ENCODE assay signal across 16 mouse cellular contexts in the genomic region with DNA sequence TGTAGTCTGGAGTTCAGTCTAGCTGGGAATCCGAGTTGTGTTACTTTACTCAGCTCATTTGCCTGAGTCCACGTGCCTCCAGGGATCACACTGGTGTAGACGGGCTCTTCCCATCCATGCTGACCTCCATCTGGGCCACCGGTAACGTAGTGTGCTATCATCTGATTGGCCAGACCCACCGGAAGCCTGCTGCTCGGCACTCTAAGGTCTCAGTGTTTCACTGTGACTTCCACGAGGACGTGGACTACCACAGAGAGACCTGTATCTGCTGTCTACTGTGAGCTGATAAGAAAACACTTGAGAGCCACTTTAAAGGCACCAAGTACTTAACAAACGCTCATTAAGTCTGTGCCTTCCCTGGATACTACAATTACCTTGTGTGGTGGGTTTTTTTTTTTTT.
DNase-seq lines count a peak whose midpoint lies in the region; ATAC-seq and TF ChIP-seq lines count a peak whose summit lies in the region.
"Had no signal": no experiment of that assay in that cellular context is flagged by ENCODE, and none has a peak within 500 bp of the region (broad histone marks: within the 10 kb centered on the region; RNA-seq: fewer than 3 reads in every experiment).

No protein-coding gene starts in this region.

- peaks cover 19% of the 10 kb centered on the region for H3K4me1 ChIP-seq in heart, embryonic 13.5 days
- H3K4me1 ChIP-seq in heart, adult 2 months (ENCODE audit: control insufficient read depth, insufficient read depth, low read length) = no peaks in the 10 kb centered on the region
- H3K4me1 ChIP-seq in liver, embryonic 12.5 days = peaks cover 11% of the 10 kb centered on the region
- H3K4me1 ChIP-seq in CH12.LX (ENCODE audit: control insufficient read depth in 1 of 2, insufficient read depth in 2 of 2) = peaks cover 0 to 2% of the 10 kb centered on the region in 2 experiments; a peak in 2 of 4 replicates
- no peaks in the 10 kb centered on the region for H3K4me1 ChIP-seq in liver, embryonic 15.5 days (replicated peaks)

- TF ChIP-seq RAD21 in CH12.LX (IDR thresholded peaks at IDR 0.05; ENCODE audit: low read depth, low read length) = no peak

- 23% methylated on average over 10 of the region's 10 CpGs for WGBS in heart, embryonic 13.5 days
- 34% methylated on average over 10 of the region's 10 CpGs for WGBS in heart, adult 2 months
- 23% methylated on average over 10 of the region's 10 CpGs for WGBS in liver, embryonic 12.5 days (ENCODE audit: insufficient replicate concordance)
- WGBS in liver, embryonic 15.5 days (ENCODE audit: insufficient replicate concordance) = 28% methylated on average over 10 of the region's 10 CpGs

- no peak overlapping the region for H3K9ac ChIP-seq in heart, embryonic 13.5 days
- H3K9ac ChIP-seq in heart, adult 2 months (ENCODE audit: low read depth, low read length) = no peak overlapping the region
- no peak overlapping the region for H3K9ac ChIP-seq in liver, embryonic 12.5 days
- no peak overlapping the region for H3K9ac ChIP-seq in CH12.LX (ENCODE audit: insufficient read depth, low read depth)
- no peak overlapping the region for H3K9ac ChIP-seq in liver, embryonic 15.5 days
- H3K9ac ChIP-seq: embryonic facial prominence, embryonic 13.5 days; forebrain, embryonic 15.5 days; limb, embryonic 12.5 days had no signal

- H3K4me3 ChIP-seq in heart, embryonic 13.5 days = no peak overlapping the region
- no peak overlapping the region for H3K4me3 ChIP-seq in heart, adult 2 months
- H3K4me3 ChIP-seq in liver, embryonic 12.5 days = no peak overlapping the region
- no peak overlapping the region for H3K4me3 ChIP-seq in CH12.LX (replicated peaks in 1 of 3; ENCODE audit: low read depth in 2 of 3, low read length in 2 of 3, poor library complexity in 1 of 3)
- H3K4me3 ChIP-seq in liver, embryonic 15.5 days (replicated peaks) = no peak overlapping the region
- H3K4me3 ChIP-seq: embryonic facial prominence, embryonic 13.5 days; forebrain, embryonic 15.5 days; limb, embryonic 12.5 days had no signal

- intact Hi-C loops in heart, adult 2 months (cut with DNase I) = loop anchor here (10.0 kb wide), 1 partner anchor 498 kb away; no protein-coding TSS in a partner anchor

- TF ChIP-seq CTCF in heart, adult 2 months (IDR thresholded peaks at IDR 0.05) = no peak
- no peak for TF ChIP-seq CTCF in CH12.LX (conservative IDR thresholded peaks at IDR 0.05 in 1 of 2, IDR thresholded peaks at IDR 0.05 in 1 of 2; ENCODE audit: low read depth in 2 of 2, low read length in 2 of 2)

- H3K36me3 ChIP-seq in heart, embryonic 13.5 days = no peaks in the 10 kb centered on the region
- no peaks in the 10 kb centered on the region for H3K36me3 ChIP-seq in heart, adult 2 months (ENCODE audit: control insufficient read depth, insufficient read depth, low read length)
- H3K36me3 ChIP-seq in liver, embryonic 12.5 days = no peaks in the 10 kb centered on the region
- H3K36me3 ChIP-seq in CH12.LX (replicated peaks in 1 of 2; ENCODE audit: control insufficient read depth in 1 of 2, insufficient read depth in 1 of 2, low read length in 1 of 2) = no peaks in the 10 kb centered on the region
- H3K36me3 ChIP-seq in liver, embryonic 15.5 days (replicated peaks) = no peaks in the 10 kb centered on the region
- H3K36me3 ChIP-seq: embryonic facial prominence, embryonic 13.5 days; forebrain, embryonic 15.5 days; limb, embryonic 12.5 days had no signal

- no peak for TF ChIP-seq EP300 in heart, adult 2 months (IDR thresholded peaks at IDR 0.05; ENCODE audit: insufficient read depth, low read depth, low read length)
- no peak for TF ChIP-seq EP300 in CH12.LX (IDR thresholded peaks at IDR 0.05; ENCODE audit: low read length)

- H3K27ac ChIP-seq in heart, embryonic 13.5 days (replicated peaks) = no peak overlapping the region
- no peak overlapping the region for H3K27ac ChIP-seq in heart, adult 2 months
- H3K27ac ChIP-seq in liver, embryonic 12.5 days = no peak overlapping the region
- no peak overlapping the region for H3K27ac ChIP-seq in CH12.LX (ENCODE audit: insufficient read depth, low read depth)
- H3K27ac ChIP-seq in liver, embryonic 15.5 days (replicated peaks) = no peak overlapping the region
- H3K27ac ChIP-seq: embryonic facial prominence, embryonic 13.5 days; forebrain, embryonic 15.5 days; limb, embryonic 12.5 days had no signal

- H3K4me2 ChIP-seq in heart, embryonic 13.5 days = peak overlapping the region; percentile 55
- peak overlapping the region; percentile 20 for H3K4me2 ChIP-seq in liver, embryonic 12.5 days
- H3K4me2 ChIP-seq in CH12.LX (ENCODE audit: insufficient read depth, low read depth, poor library complexity, severe bottlenecking) = peak overlapping the region; percentile 54
- H3K4me2 ChIP-seq in liver, embryonic 15.5 days = peak overlapping the region; percentile 3; the same call in 1 of the 2 replicates
- H3K4me2 ChIP-seq: embryonic facial prominence, embryonic 13.5 days; forebrain, embryonic 15.5 days; limb, embryonic 12.5 days; midbrain, embryonic 11.5 days had no signal

- dilution Hi-C loops in CH12.LX (cut with MboI; ENCODE audit: extremely low pct_ligation_motif_present, extremely low pct_unique_long_range_greater_than_20kb, low sequenced_read_pairs) = no loop called here

- no peak for ATAC-seq in heart, embryonic 13.5 days (ENCODE audit: extremely low read depth, insufficient number of reproducible peaks, low FRiP score, low TSS enrichment)
- ATAC-seq in liver, embryonic 12.5 days = peak; percentile 30; the same call in 1 of the 2 replicates
- no peak for ATAC-seq in liver, embryonic 15.5 days (ENCODE audit: insufficient read depth)
- ATAC-seq: forebrain, embryonic 15.5 days had no signal

- H3K79me2 ChIP-seq in heart, adult 2 months (replicated peaks; ENCODE audit: control insufficient read depth, insufficient read depth, low read length) = no peaks in the 10 kb centered on the region
- H3K79me2 ChIP-seq in CH12.LX (replicated peaks; ENCODE audit: control insufficient read depth, extremely low read depth, insufficient read depth, poor library complexity, severe bottlenecking) = no peaks in the 10 kb centered on the region

- H3K9me3 ChIP-seq in heart, embryonic 13.5 days = no peaks in the 10 kb centered on the region
- no peaks in the 10 kb centered on the region for H3K9me3 ChIP-seq in liver, embryonic 12.5 days (replicated peaks)
- peaks cover 3% of the 10 kb centered on the region for H3K9me3 ChIP-seq in CH12.LX (replicated peaks; ENCODE audit: low read length)
- H3K9me3 ChIP-seq in liver, embryonic 15.5 days (replicated peaks) = no peaks in the 10 kb centered on the region
- H3K9me3 ChIP-seq: embryonic facial prominence, embryonic 13.5 days; forebrain, embryonic 15.5 days; limb, embryonic 12.5 days had no signal

- peaks cover 10% of the 10 kb centered on the region; the same call in 1 of the 2 replicates for H3K27me3 ChIP-seq in heart, embryonic 13.5 days (replicated peaks)
- no peaks in the 10 kb centered on the region for H3K27me3 ChIP-seq in heart, adult 2 months (ENCODE audit: control insufficient read depth, insufficient read depth, low read length)
- peaks cover 8% of the 10 kb centered on the region; the same call in 1 of the 2 replicates for H3K27me3 ChIP-seq in liver, embryonic 12.5 days (replicated peaks)
- H3K27me3 ChIP-seq in CH12.LX (replicated peaks) = no peaks in the 10 kb centered on the region
- H3K27me3 ChIP-seq in liver, embryonic 15.5 days = 0 out of 2 replicates have a peak, but pooled peaks cover 6% of the 10 kb centered on the region
- H3K27me3 ChIP-seq: forebrain, embryonic 15.5 days had no signal

- in situ Hi-C loops in CH12.LX (cut with MboI; ENCODE audit: low pct_ligation_motif_present, low pct_unique_long_range_greater_than_20kb, low sequenced_read_pairs) = loop anchor here (25.0 kb wide), 1 partner anchor 686 kb away; no protein-coding TSS in a partner anchor

- no peak for TF ChIP-seq POLR2A in heart, adult 2 months (IDR thresholded peaks at IDR 0.05; ENCODE audit: insufficient read depth, low read depth, low read length)
- no peak for TF ChIP-seq POLR2A in CH12.LX (IDR thresholded peaks at IDR 0.05; ENCODE audit: low read depth, low read length)

- no peak for DNase-seq in heart, adult 2 months
- DNase-seq in liver (no peak), CH12.LX (ENCODE audit: extremely low read depth) (no peak)
- no peak for DNase-seq in gastrocnemius, postnatal 25 days
- DNase-seq: adrenal gland, adult 8-10 months; cerebellum, adult 9-11 months; kidney, adult 2 months; kidney, postnatal 10 days; lung, postnatal 14 days had no signal

TF ChIP-seq in CH12.LX, 34 proteins besides CTCF, POLR2A, EP300 and RAD21:
- TF ChIP-seq TCF12 (IDR thresholded peaks at IDR 0.05; ENCODE audit: low read depth, low read length) = no peak
- no peak for TF ChIP-seq NELFE (IDR thresholded peaks at IDR 0.05; ENCODE audit: low read depth, low read length)
- TF ChIP-seq ZNF384 (IDR thresholded peaks at IDR 0.05; ENCODE audit: low read depth, low read length) = no peak
- TF ChIP-seq NRF1 (IDR thresholded peaks at IDR 0.05; ENCODE audit: low read depth, low read length) = no peak
- TF ChIP-seq RCOR1 (conservative IDR thresholded peaks at IDR 0.05; ENCODE audit: low read depth, low read length) = no peak
- TF ChIP-seq SMC3 (IDR thresholded peaks at IDR 0.05; ENCODE audit: low read depth, low read length) = no peak
- TF ChIP-seq E2F4 (IDR thresholded peaks at IDR 0.05; ENCODE audit: insufficient replicate concordance, low read depth, low read length) = no peak
- TF ChIP-seq MEF2A (IDR thresholded peaks at IDR 0.05; ENCODE audit: borderline replicate concordance, low read depth, low read length) = no peak
- TF ChIP-seq POLR2AphosphoS2 (IDR thresholded peaks at IDR 0.05; ENCODE audit: low read depth, low read length) = no peak
- no peak for TF ChIP-seq IRF4 (IDR thresholded peaks at IDR 0.05; ENCODE audit: low read depth, low read length)
- no peak for TF ChIP-seq ZKSCAN1 (IDR thresholded peaks at IDR 0.05; ENCODE audit: borderline replicate concordance, low read depth, low read length)

Comparison
In these comparisons a context has a peak if more than half of its experiments do, and no peak if none do; other contexts are left out.
1. H3K4me2 ChIP-seq: peak in every context shown above with its lines; median percentile 55 in heart, embryonic 13.5 days; 54 in CH12.LX; 20 in liver, embryonic 12.5 days; 3 in liver, embryonic 15.5 days.